Mouse (Mus musculus) small intestine, adult 2 months (tissue): ENCODE data around the gene Dbr1. TPM values are rescaled to one million over a fixed set of nuclear protein-coding genes. Genes with fewer than 3 reads are reported as not detected.
"Not testable (repeated sequence)": the region's sequence is repeated elsewhere in the genome, so short reads cannot be mapped to it uniquely, and the experiment has no call there.

Experiments
- H3K27ac ChIP-seq: fragments of 200-500 bp; 2 replicates; pipeline ENCODE4 v1.5.1; 2012; ENCODE audit warnings: low read depth, low read length, control low read depth, inconsistent platforms; ENCODE audit not compliant: insufficient read depth
- H3K27me3 ChIP-seq: fragments of 200-500 bp; 2 replicates; pipeline ENCODE4 v1.6.1; 2012; ENCODE audit warnings: mild to moderate bottlenecking, moderate library complexity, low read length, inconsistent platforms; ENCODE audit not compliant: control insufficient read depth, insufficient read depth
- H3K36me3 ChIP-seq: fragments of 200-500 bp; 2 replicates; pipeline ENCODE4 v1.6.1; 2012; ENCODE audit warnings: mild to moderate bottlenecking, low read length, control low read depth, inconsistent platforms; ENCODE audit not compliant: control insufficient read depth, insufficient read depth
- H3K4me1 ChIP-seq: fragments of 200-500 bp; 2 replicates; pipeline ENCODE4 v1.6.1; 2012; ENCODE audit warnings: low read length, inconsistent platforms, mixed read lengths; ENCODE audit not compliant: control insufficient read depth, insufficient read depth, insufficient read length
- H3K4me3 ChIP-seq: fragments of 200-500 bp; 2 replicates; pipeline ENCODE4 v1.5.1; 2012; ENCODE audit warnings: low read depth, mild to moderate bottlenecking, control low read depth, inconsistent platforms, low read length, moderate library complexity
- CTCF ChIP-seq: fragments of 200-500 bp; IDR thresholded peaks from 2 replicates; pipeline ENCODE4 v1.5.1; 2012; ENCODE audit warnings: low read depth, mild to moderate bottlenecking, control low read depth, inconsistent platforms, low read length, moderate library complexity, mixed read lengths; ENCODE audit not compliant: insufficient replicate concordance, insufficient read length; ENCODE audit errors: extremely low read depth
- POLR2A ChIP-seq: fragments of 200-500 bp; IDR thresholded peaks from 2 replicates; pipeline ENCODE4 v1.6.1; 2012; ENCODE audit warnings: low read depth, mild to moderate bottlenecking, control low read depth, inconsistent platforms, low read length, moderate library complexity
- WGBS: fragments of 180-500 bp; shearing (Covaris S2); methylation state at CpG from one replicate; pipeline ENCODE4 v1.1.7; 2018; 5-methylcytosine and 5-hydroxymethylcytosine counted together
- polyA plus RNA-seq: library from polyadenylated mRNA; depleted of rRNA; stranded (reverse); fragments of >200 nt; gene quantifications from 2 replicates; pipeline ENCODE4 v1.2.3, GENCODE M21; 2012

Gene Dbr1
- polyA plus RNA-seq, 1 experiment: 11.9 TPM

GRCm38 (mm10) chr9:99569071-99569397, 6.6 kb upstream of the Dbr1 start:
- whole genome bisulfite sequencing: under 1% methylated on average over 9 of the region's 9 CpGs
- H3K4me3 ChIP-seq: peak overlapping the region; percentile 90
- peak overlapping the region; percentile 86 for H3K27ac ChIP-seq
- no peaks in the 10 kb centered on the region for H3K27me3 ChIP-seq
- TF ChIP-seq POLR2A (no peak), CTCF (no peak)
- H3K36me3 ChIP-seq: no peaks in the 10 kb centered on the region
- H3K4me1 ChIP-seq: peaks cover 4% of the 10 kb centered on the region; the same call in 1 of the 2 replicates

GRCm38 (mm10) chr9:99580655-99581054, 5.1 kb downstream of the Dbr1 start:
- Histone ChIP-seq H3K4me1 (peaks cover 6% of the 10 kb centered on the region; the same call in 1 of the 2 replicates), H3K36me3 (peaks cover 34% of the 10 kb centered on the region), H3K4me3 (no peak overlapping the region), H3K27ac (no peak overlapping the region), H3K27me3 (no peaks in the 10 kb centered on the region)
- TF ChIP-seq POLR2A (no peak), CTCF (peak; percentile 43; the same call in 1 of the 2 replicates)
- WGBS: 20% methylated on average over 2 of the region's 2 CpGs

DNA sequence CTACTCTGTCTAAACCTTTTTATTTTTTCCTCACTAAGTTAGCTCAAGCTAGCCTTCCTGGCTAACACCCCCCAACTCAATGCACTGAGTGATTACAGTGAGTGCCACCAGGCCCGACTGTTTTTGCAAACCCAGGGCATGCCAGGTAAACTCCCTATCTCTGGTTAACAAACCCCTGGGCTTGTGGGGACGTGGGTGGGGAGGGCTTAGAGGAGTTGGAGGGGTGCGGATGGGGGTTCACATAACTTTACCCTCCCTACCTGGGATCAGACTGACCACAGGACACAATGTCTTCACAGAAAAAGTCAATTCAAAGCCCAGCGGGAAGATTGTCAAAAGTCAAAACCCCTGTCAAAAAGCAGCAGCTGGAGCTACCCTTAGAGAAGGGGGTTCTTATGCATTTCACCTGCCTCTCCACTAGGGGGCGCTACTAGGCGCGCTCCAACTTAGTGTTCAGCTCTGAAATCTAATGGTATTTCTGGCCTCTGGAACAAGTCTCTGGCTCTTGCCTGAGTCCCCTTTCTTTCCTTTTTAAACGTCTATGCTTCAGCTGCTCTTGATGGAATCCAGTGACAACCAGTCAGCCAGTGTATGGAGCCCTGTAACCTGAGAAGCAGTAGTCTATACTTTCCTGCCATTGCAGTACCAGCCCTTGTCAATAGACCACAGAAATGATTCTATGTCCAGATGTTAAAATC, 12.1 kb downstream of the Dbr1 start:
- H3K4me3 ChIP-seq: no peak overlapping the region
- TF ChIP-seq POLR2A (no peak), CTCF (peak; percentile 95; the same call in 1 of the 2 replicates)
- no peak overlapping the region for H3K27ac ChIP-seq
- 29% methylated on average over 8 of the region's 8 CpGs for WGBS
- H3K36me3 ChIP-seq: peaks cover 15% of the 10 kb centered on the region
- H3K27me3 ChIP-seq: no peaks in the 10 kb centered on the region
- H3K4me1 ChIP-seq: no peaks in the 10 kb centered on the region

DNA sequence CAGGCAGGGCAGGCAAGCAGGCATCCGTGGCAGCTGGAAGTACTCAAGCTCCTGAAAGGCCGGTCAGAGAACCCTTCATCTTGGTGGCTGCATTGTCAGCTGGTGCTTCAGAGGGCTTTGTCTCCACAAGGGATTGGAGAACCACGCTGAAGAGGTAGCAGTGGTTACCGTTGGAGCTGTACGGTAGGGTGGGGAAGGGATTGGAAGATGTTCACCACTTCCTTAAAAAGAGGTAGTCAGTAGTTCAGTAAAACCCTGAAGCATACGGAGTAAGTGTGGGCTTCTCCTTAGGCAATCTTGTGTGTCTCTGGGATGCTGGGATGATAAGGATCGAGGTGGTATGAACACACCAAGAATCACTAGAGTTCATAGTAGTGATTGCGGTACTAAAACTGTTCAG, 15.5 kb downstream of the Dbr1 start:
- Histone ChIP-seq H3K4me3 (no peak overlapping the region), H3K27ac (no peak overlapping the region), H3K27me3 (no peaks in the 10 kb centered on the region), H3K36me3 (no peaks in the 10 kb centered on the region), H3K4me1 (no peaks in the 10 kb centered on the region)
- WGBS: 61% methylated on average over 8 of the region's 8 CpGs
- no peak for TF ChIP-seq CTCF
- TF ChIP-seq POLR2A: no peak

DNA sequence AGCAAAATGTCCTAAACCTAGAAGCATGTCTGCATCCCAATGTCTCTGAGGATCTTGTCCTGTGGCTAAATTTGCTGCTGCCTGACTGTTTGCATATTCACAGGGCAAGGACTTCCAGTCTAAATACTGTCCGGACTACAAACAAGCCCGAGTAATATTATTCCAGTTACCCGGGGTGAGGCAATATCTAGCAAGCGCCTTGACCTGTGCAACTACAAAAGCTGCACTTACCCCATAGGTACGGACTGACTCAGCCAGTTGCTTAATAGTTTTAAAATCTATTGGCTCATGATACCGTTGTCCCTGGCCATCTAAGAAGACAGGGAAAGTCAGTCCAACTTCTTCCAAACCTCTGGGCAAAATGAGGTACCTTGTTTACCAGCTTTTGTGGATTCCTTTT, 23.5 kb downstream of the Dbr1 start:
- H3K4me1 ChIP-seq, H3K27ac ChIP-seq, H3K4me3 ChIP-seq, H3K36me3 ChIP-seq, H3K27me3 ChIP-seq: not testable (repeated sequence)
- WGBS: 90% methylated on average over 6 of the region's 6 CpGs

DNA sequence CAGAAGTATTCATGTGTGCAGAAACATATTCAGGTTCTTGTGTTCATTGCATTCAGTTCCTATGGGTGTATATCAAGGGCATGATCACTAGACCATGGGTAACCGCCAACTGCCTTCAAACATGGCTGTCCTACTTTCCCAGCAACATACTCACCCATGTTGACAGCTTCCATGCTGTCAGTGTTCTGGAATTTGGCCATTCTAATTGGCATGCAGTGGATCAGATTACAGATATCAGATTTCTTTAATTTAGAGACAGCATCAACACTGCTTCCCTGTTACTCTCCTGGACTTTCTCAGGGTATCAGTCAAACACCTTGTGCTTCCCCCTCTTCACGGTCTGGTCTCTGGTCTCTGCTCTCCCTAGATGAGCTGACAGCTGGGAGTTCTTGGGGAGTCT, 28.0 kb downstream of the Dbr1 start:
- H3K4me1 ChIP-seq: no peaks in the 10 kb centered on the region
- WGBS: 69% methylated on average over 2 of the region's 2 CpGs

DNA sequence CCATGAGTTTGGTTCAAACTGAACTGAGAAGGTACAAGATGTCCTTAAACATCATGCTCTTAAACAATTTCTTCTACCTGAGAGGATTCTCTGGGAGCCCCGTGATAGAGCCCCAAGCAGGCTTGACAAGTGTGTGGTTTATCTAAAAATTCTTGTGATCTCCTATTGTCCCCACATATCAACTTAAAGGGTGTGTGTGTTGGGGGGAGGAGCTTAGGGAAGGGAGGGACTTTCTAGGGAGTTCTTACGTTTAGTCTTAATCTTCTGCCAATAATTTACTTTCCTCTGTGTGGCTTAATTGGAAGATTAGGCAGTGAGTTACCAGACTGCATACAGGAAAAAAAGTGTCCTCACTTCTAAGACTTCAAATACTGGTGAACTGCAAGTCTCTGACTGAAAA, 36.6 kb downstream of the Dbr1 start, which contains the start of gene A4gnt:
Gene A4gnt (plus strand): TSS at position 301 of the 400 bp plus-strand sequence.
- Histone ChIP-seq H3K27me3 (no peaks in the 10 kb centered on the region), H3K4me1 (no peaks in the 10 kb centered on the region), H3K4me3 (no peak within 1 kb of the TSS), H3K36me3 (no peaks in the 10 kb centered on the region), H3K27ac (no peak within 1 kb of the TSS)
- 23% methylated on average over 2 of the region's 2 CpGs for WGBS
- TF ChIP-seq POLR2A (no peak), CTCF (no peak)

More for the DNA sequence above, 28.0 kb downstream of the Dbr1 start:
- TF ChIP-seq POLR2A (no peak), CTCF (no peak)
- Histone ChIP-seq H3K4me3 (no peak overlapping the region), H3K36me3 (no peaks in the 10 kb centered on the region), H3K27ac (no peak overlapping the region), H3K27me3 (no peaks in the 10 kb centered on the region)

GRCm38 (mm10) chr9:99619688-99620087, 44.1 kb downstream of the Dbr1 start:
- 92% methylated on average over 8 of the region's 8 CpGs for WGBS
- Histone ChIP-seq H3K36me3 (no peaks in the 10 kb centered on the region), H3K27me3 (no peaks in the 10 kb centered on the region), H3K4me3 (no peak overlapping the region), H3K4me1 (no peaks in the 10 kb centered on the region), H3K27ac (no peak overlapping the region)
- TF ChIP-seq CTCF: no peak
- TF ChIP-seq POLR2A: no peak
